Comparison of ENCODE assay signal across 29 mouse cellular contexts in the genomic region with DNA sequence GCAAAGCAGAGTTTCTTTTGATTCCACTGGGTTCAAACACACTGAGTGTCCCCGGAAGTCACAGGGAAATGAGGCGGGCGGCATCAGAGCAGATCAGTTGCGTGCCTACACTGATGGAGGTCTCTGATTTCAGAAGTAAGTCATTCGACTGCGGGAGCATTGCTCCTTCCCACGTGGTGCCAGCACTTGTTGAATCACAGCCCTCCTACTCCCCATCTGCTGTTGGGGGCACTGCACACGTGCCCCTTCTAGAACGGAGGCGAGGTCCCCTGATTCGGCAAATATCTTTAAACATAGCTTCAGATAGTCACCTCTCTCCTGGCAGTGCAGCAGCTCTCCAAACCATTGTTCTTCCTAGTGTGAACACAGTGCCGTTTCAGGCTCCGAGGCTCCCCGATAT.
DNase-seq lines count a peak whose midpoint lies in the region; ATAC-seq lines count a peak whose summit lies in the region.
"Had no signal": no experiment of that assay in that cellular context is flagged by ENCODE, and none has a peak within 500 bp of the region (broad histone marks: within the 10 kb centered on the region; RNA-seq: fewer than 3 reads in every experiment).

No protein-coding gene starts in this region.

- H3K27me3 ChIP-seq in liver, embryonic 12.5 days (replicated peaks) = no peaks in the 10 kb centered on the region
- H3K27me3 ChIP-seq in midbrain, embryonic 14.5 days (ENCODE audit: control insufficient read depth, insufficient read depth, low read length) = no peaks in the 10 kb centered on the region
- H3K27me3 ChIP-seq: embryonic facial prominence, embryonic 13.5 days; forebrain, embryonic 15.5 days; heart, embryonic 15.5 days; liver, embryonic 15.5 days; midbrain, embryonic 15.5 days; neural tube, embryonic 15.5 days had no signal

- H3K36me3 ChIP-seq in liver, embryonic 12.5 days = peaks cover 51% of the 10 kb centered on the region
- H3K36me3 ChIP-seq in midbrain, embryonic 14.5 days (ENCODE audit: control insufficient read depth, insufficient read depth, low read length) = peaks cover 42% of the 10 kb centered on the region
- H3K36me3 ChIP-seq: midbrain, embryonic 15.5 days had no signal

- H3K27ac ChIP-seq in liver, embryonic 12.5 days = no peak overlapping the region
- H3K27ac ChIP-seq in midbrain, embryonic 14.5 days (replicated peaks; ENCODE audit: low read depth, low read length) = no peak overlapping the region
- H3K27ac ChIP-seq: embryonic facial prominence, embryonic 13.5 days; forebrain, embryonic 10.5 days; forebrain, embryonic 15.5 days; gastrocnemius, adult 2 months; heart, embryonic 15.5 days; liver, embryonic 15.5 days; midbrain, embryonic 15.5 days; neural tube, embryonic 15.5 days had no signal

- 83% methylated on average over 14 of the region's 14 CpGs for WGBS in liver, embryonic 12.5 days (ENCODE audit: insufficient replicate concordance)
- WGBS in midbrain, embryonic 14.5 days = 95% methylated on average over 14 of the region's 14 CpGs

- intact Hi-C loops in left cerebral cortex, postnatal 4 days (cut with DNase I) = no loop called here
- intact Hi-C loops in left cerebral cortex, postnatal 36 days (cut with DNase I) = loop anchor here (10.0 kb wide), 1 partner anchor 427 kb away; no protein-coding TSS in a partner anchor

- no peak overlapping the region for H3K9ac ChIP-seq in liver, embryonic 12.5 days
- H3K9ac ChIP-seq in midbrain, embryonic 14.5 days (replicated peaks; ENCODE audit: low read length) = no peak overlapping the region
- H3K9ac ChIP-seq: embryonic facial prominence, embryonic 13.5 days; forebrain, embryonic 15.5 days; heart, embryonic 15.5 days; liver, embryonic 15.5 days; lung, embryonic 14.5 days; midbrain, embryonic 15.5 days; neural tube, embryonic 15.5 days had no signal

- ATAC-seq in liver, embryonic 12.5 days = no peak
- ATAC-seq in midbrain, embryonic 14.5 days (ENCODE audit: low FRiP score, low TSS enrichment) = no peak
- ATAC-seq: forebrain, embryonic 15.5 days; hindbrain, embryonic 16.5 days; midbrain, embryonic 15.5 days had no signal

- peak; percentile 52 to 56 for DNase-seq in frontal cortex, postnatal 36 days (ENCODE audit: low spot score in 2 of 2)
- DNase-seq in frontal cortex, postnatal 25 days (ENCODE audit: low spot score in 2 of 2) = no peak
- peak; percentile 13 for DNase-seq in left cerebral cortex, adult 11 months (ENCODE audit: low spot score)
- no peak for DNase-seq in left cerebral cortex, postnatal 4 days
- DNase-seq in brain, adult 2 months (ENCODE audit: low read depth, low spot score) = peak; percentile 66
- peak; percentile 32 to 35 for DNase-seq in left cerebral cortex, postnatal 36 days (ENCODE audit: low spot score in 2 of 2)
- no peak for DNase-seq in midbrain, embryonic 14.5 days
- DNase-seq: adrenal gland, postnatal 25 days; cerebellum, adult 18-20 months; gastrocnemius, adult 2 months; gastrocnemius, postnatal 36 days; kidney, adult 18-20 months; kidney, postnatal 36 days; liver; lung, embryonic 14.5 days; lung, postnatal 14 days; retina, postnatal 1 day; spleen, adult 18-20 months; thymus, adult 18-20 months; thymus, postnatal 25 days had no signal

- H3K4me3 ChIP-seq in liver, embryonic 12.5 days = no peak overlapping the region
- no peak overlapping the region for H3K4me3 ChIP-seq in midbrain, embryonic 14.5 days (replicated peaks; ENCODE audit: low read depth, low read length)
- H3K4me3 ChIP-seq: embryonic facial prominence, embryonic 13.5 days; forebrain, embryonic 10.5 days; forebrain, embryonic 15.5 days; gastrocnemius, adult 2 months; heart, embryonic 15.5 days; liver, embryonic 15.5 days; midbrain, embryonic 15.5 days; neural tube, embryonic 15.5 days had no signal

- H3K9me3 ChIP-seq in liver, embryonic 12.5 days (replicated peaks) = no peaks in the 10 kb centered on the region
- no peaks in the 10 kb centered on the region for H3K9me3 ChIP-seq in midbrain, embryonic 14.5 days (ENCODE audit: control insufficient read depth, low read length)
- H3K9me3 ChIP-seq: embryonic facial prominence, embryonic 13.5 days; forebrain, embryonic 10.5 days; forebrain, embryonic 15.5 days; heart, embryonic 15.5 days; liver, embryonic 15.5 days; midbrain, embryonic 15.5 days; neural tube, embryonic 15.5 days had no signal

- no peaks in the 10 kb centered on the region for H3K4me1 ChIP-seq in liver, embryonic 12.5 days
- H3K4me1 ChIP-seq in midbrain, embryonic 14.5 days (ENCODE audit: control insufficient read depth, insufficient read depth, low read length) = no peaks in the 10 kb centered on the region
- H3K4me1 ChIP-seq: embryonic facial prominence, embryonic 13.5 days; forebrain, embryonic 15.5 days; liver, embryonic 15.5 days; midbrain, embryonic 15.5 days had no signal

- no peak overlapping the region for H3K4me2 ChIP-seq in liver, embryonic 12.5 days
- no peak overlapping the region for H3K4me2 ChIP-seq in midbrain, embryonic 14.5 days (ENCODE audit: low read length)
- H3K4me2 ChIP-seq: embryonic facial prominence, embryonic 13.5 days; forebrain, embryonic 15.5 days; heart, embryonic 15.5 days; liver, embryonic 15.5 days; lung, embryonic 14.5 days; midbrain, embryonic 15.5 days; neural tube, embryonic 15.5 days had no signal

Comparison
In these comparisons a context has a peak if more than half of its experiments do, and no peak if none do; other contexts are left out.
1. DNase-seq: peak in frontal cortex, postnatal 36 days (2 of 2), left cerebral cortex, adult 11 months (single experiment), brain, adult 2 months (single experiment) and left cerebral cortex, postnatal 36 days (2 of 2); none in frontal cortex, postnatal 25 days (0 of 2), left cerebral cortex, postnatal 4 days (single experiment) and midbrain, embryonic 14.5 days (single experiment).